Mouse (Mus musculus): ENCODE measurements at regions not wholly inside any gene's neighbourhood (a gene's known extent, or its start where the extent isn't known, plus 50 kb on each side); places are given as distances from the start of the nearest gene placed in this dataset.

GRCm38 (mm10) chr6:50840826-50841225, 186.6 kb upstream of the Npvf start:
- TF ChIP-seq CTCF (IDR thresholded peaks at IDR 0.05) (no peak), EP300 (IDR thresholded peaks at IDR 0.05) (no peak)

Measured in lung, postnatal 0 days (tissue).